Mouse (Mus musculus) heart, postnatal 4 days (tissue): ENCODE results near the gene Llph. TPM values are rescaled to one million over a fixed set of nuclear protein-coding genes. Genes with fewer than 3 reads are reported as not detected.

Source experiments
- DNase-seq: peaks from one replicate; pipeline ENCODE4 v3.0.0; 2021
- total RNA-seq, 2 experiments: library from RNA; stranded (reverse); gene quantifications; 2 replicates each; pipeline ENCODE4 v1.2.3; 2021

The Llph gene
- total RNA-seq, 2 experiments from 2014 or later, result 9.1 to 9.8 TPM

GRCm38 (mm10) chr10:120219578-120220359 lies 7.1 kb upstream of the Llph start:
- peak; percentile 9 for DNase-seq

GRCm38 (mm10) chr10:120220776-120221175 lies 6.1 kb upstream of the Llph start:
- DNase-seq, result no peak

- DNase-seq, result peak; percentile 76
These were observed 4.8 kb downstream of the Llph start for GRCm38 (mm10) chr10:120231718-120232117.

- peak; percentile 75 for DNase-seq
These were observed 6.9 kb downstream of the Llph start for GRCm38 (mm10) chr10:120233655-120234367.

- DNase-seq, result no peak
These were observed 10.0 kb downstream of the Llph start for GRCm38 (mm10) chr10:120236855-120237254.

- no peak for DNase-seq
These were observed 11.4 kb downstream of the Llph start for GRCm38 (mm10) chr10:120238241-120238640.

GRCm38 (mm10) chr10:120239476-120239875 lies 12.6 kb downstream of the Llph start:
- DNase-seq, result no peak

- DNase-seq, result no peak
These were observed 15.6 kb downstream of the Llph start for GRCm38 (mm10) chr10:120242421-120242820.

GRCm38 (mm10) chr10:120245681-120246080 lies 18.8 kb downstream of the Llph start:
- no peak for DNase-seq

- DNase-seq, result peak; percentile 64
These were observed 20.3 kb downstream of the Llph start for GRCm38 (mm10) chr10:120246994-120247750.

GRCm38 (mm10) chr10:120250911-120251683 lies 24.2 kb downstream of the Llph start:
- DNase-seq, result peak; percentile 18

GRCm38 (mm10) chr10:120251791-120252190 lies 24.9 kb downstream of the Llph start:
- DNase-seq, result no peak

- no peak for DNase-seq
These were observed 25.9 kb downstream of the Llph start for GRCm38 (mm10) chr10:120252800-120253199.

- peak; percentile 66 for DNase-seq
These were observed 30.4 kb downstream of the Llph start for GRCm38 (mm10) chr10:120257231-120257630.

GRCm38 (mm10) chr10:120267790-120268189 lies 40.9 kb downstream of the Llph start:
- no peak for DNase-seq

- DNase-seq, result no peak
These were observed 43.1 kb downstream of the Llph start for GRCm38 (mm10) chr10:120269946-120270345.

GRCm38 (mm10) chr10:120270777-120271176 lies 43.9 kb downstream of the Llph start:
- DNase-seq, result peak; percentile 67

- DNase-seq, result no peak
These were observed 44.4 kb downstream of the Llph start for GRCm38 (mm10) chr10:120271318-120271717.

- no peak for DNase-seq
These were observed 45.0 kb downstream of the Llph start for GRCm38 (mm10) chr10:120271879-120272269.

- peak; percentile 16 for DNase-seq
These were observed 45.5 kb downstream of the Llph start for GRCm38 (mm10) chr10:120272270-120272883.

- no peak for DNase-seq
These were observed 46.5 kb downstream of the Llph start for GRCm38 (mm10) chr10:120273335-120273734.
